Mouse (Mus musculus): ENCODE measurements at regions not wholly inside any gene's neighbourhood (a gene's known extent, or its start where the extent isn't known, plus 50 kb on each side); places are given as distances from the start of the nearest gene placed in this dataset.

DNA sequence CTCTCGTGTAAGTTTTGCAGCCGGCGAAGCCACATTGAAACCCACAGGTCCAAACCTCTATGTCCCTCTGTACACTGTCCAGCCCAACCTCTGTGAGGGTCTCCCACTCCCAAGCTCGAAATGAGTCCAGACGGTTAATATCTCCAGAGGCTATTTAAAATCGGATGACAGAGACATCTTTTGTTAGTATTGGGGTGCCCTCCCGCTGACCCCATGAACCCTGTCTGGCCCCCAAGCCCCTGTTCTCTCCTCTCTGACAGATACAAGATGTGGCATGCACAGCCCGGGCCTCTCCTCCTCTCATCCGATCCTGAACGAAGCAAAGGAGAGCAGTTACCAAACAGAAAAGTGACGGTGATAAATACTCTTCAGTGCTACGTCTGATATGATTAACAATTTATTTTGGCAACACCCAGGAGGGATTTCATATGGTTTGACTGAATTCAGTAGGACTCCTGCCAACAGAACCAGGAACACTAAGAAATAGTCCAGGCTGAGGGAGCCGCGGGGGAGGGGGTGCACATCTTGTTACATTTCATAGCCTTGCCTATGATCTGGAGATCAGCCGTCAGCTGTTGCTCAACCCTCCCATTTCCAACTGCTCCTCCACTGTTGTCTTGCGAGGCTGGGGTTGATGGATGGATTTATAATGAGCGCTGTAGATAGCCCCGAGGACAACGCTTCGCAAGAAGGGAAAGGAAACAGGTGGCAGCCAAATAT is 266.6 kb upstream of the Klf3 start:
- peak; percentile 42 to 53 for DNase-seq (ENCODE audit: low spot score in 2 of 2)

- no peak for DNase-seq (ENCODE audit: low spot score in 2 of 2)
Measured at GRCm38 (mm10) chr5:64537113-64537780, 265.9 kb upstream of the Klf3 start.

GRCm38 (mm10) chr5:64541765-64542164 is 261.4 kb upstream of the Klf3 start:
- no peak for DNase-seq (ENCODE audit: low spot score in 2 of 2)

- DNase-seq (ENCODE audit: low spot score in 2 of 2), result no peak
Measured at GRCm38 (mm10) chr5:64555931-64556330, 247.3 kb upstream of the Klf3 start.

GRCm38 (mm10) chr5:64566451-64567390 is 236.5 kb upstream of the Klf3 start:
- no peak for DNase-seq (ENCODE audit: low spot score in 2 of 2)

DNA sequence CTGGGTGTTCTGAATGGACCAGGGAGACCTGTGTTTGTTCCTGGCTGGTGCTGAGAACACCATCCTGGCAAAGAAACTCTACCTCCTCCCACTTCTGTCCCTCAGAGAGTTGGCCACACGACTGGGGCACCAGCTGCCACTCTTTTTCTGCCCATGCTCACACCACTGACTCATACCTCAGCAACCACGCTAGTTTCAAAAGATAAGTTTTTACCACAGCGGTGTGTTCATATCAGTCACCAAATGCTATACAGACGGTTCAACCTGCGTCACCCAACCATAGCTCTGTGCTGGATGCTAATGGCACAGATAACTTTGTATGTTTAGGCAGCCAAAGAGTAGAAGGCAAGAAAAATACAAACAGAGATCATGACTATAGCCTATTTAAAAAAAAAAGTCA is 235.4 kb upstream of the Klf3 start:
- DNase-seq (ENCODE audit: low spot score in 2 of 2), result no peak

DNA sequence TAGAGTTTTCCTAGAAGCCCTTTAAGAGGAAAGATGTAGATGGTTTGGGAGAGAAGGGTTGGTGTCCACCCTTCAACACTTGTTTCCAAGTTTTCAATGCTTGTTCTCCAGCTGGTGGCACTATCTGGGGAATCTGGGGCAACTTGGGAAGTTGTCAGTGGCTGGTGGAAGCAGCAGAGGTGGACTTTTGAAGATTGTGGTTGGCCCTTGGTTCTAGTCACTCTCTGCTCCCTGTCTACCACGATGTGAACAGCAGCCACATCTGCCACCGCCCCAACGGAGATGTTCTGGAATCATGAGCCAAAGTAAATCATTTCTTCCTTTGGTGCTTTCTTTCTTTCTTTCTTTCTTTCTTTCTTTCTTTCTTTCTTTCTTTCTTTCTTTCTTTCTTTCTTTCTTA is 234.9 kb upstream of the Klf3 start:
- no peak for DNase-seq (ENCODE audit: low spot score in 2 of 2)

DNA sequence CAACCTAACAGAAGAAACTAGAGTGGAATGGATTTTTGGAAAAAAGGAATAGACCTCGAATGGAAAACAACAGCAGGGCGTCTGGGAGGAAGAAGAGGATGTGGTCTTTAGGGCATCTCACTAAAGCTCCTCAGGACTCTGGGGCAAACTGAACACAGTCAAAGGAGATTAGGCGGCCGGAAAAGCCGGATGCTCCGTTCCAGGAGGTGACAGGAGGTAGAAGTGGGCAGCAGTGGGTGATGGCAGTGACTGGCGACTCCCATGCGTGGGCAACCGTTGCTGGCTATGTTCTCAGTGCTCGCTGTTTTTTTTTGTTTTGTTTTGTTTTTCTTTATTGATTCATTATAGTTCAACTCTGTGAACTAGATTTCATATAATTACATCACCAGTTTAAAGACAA is 228.8 kb upstream of the Klf3 start:
- no peak for DNase-seq (ENCODE audit: low spot score in 2 of 2)

- no peak for DNase-seq (ENCODE audit: low spot score in 2 of 2)
Measured at GRCm38 (mm10) chr5:64575896-64576295, 227.3 kb upstream of the Klf3 start.

DNA sequence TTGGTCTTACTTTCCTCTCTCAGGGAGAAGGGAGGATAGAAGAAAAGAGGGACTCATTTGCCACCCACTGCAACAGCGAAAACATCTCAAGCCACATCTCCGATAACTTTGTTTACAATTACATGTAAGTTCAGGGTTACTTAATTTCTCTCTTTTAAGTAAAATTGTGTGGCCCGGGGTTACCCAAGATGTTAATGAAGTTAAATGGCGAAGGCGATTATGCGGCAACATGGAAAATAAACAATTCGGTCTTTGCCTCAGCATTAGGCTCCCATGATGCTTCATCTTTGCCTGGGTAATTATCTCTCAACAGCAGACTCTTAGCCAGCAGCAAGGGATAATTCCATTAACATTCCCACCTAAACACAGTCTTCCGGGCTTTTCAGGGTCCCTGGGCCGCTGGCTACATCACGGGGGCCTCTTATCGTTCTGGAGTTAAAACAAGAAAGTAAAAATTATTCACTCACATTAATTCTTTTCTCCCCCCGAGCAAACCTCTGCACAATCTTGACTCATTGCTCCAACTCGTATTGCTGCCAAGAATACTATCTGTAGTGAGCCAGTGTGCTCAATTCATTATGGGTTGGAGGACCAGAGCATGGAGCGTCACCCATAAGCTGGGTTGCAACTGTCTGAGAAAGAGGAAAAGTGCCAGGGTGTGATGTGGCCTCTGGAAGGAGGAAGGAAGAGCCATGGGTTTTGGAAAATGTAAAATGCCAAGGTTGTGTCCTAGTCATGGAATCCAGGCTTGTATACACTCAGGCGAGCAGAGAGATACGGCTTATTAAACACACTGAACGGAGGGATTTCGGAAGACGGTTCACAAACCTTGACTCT is 226.5 kb upstream of the Klf3 start:
- no peak for DNase-seq (ENCODE audit: low spot score in 2 of 2)

DNA sequence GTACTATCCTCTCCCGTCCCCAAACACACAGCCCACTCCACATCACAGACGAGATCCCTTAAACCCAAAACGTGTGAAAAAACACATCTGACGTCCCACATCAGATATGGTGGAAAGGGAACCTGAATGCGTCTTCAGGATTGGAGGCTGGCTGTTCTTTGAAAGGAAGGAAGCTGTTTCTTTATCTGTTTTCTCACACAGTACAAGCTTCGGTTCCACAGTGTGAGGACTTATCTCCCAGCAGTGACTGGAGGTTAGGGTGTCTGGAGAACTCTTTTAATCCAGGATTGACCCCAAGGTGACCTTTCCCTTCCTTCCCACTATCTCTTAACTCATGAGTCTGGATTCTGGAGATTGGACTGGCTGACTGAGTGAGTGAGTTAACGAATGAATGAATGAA is 225.8 kb upstream of the Klf3 start:
- no peak for DNase-seq (ENCODE audit: low spot score in 2 of 2)

DNA sequence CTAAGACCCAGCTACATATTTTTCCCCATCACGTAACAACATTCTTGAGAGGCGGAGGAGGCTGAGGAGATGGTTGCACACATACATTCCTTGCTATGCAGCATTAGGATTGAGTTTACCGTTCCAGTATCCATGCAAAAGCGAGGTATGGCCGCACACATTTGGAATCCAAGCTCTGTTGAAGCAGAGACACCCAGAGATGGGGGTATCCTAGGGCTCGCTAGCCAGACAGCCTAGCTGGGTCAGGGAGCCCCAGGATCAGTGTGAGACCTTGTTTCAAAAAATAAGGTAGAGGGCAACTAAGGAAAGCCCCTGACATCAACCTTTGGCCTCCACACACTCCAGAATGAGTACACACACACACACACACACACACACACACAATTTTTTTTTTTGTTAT is 224.7 kb upstream of the Klf3 start:
- DNase-seq (ENCODE audit: low spot score in 2 of 2), result no peak

DNA sequence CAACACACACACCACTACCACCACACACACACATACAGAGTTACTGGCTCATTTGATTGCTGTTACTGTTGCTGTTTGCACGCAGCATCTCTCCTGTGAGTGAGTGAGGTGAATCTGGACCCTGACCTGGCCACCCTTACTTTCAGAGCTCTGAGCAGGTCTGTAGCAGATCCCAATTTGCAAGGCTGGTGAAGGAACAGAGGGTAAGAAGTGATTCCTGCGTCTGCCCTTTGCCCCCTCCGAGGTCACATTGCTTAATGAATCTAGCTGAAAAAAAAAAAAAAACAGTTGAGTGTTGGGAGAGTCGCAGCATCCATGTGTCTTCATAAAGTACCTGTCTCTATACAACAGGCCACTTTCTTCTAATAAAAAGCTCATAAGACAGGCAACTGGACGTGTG is 224.1 kb upstream of the Klf3 start:
- no peak for DNase-seq (ENCODE audit: low spot score in 2 of 2)

DNA sequence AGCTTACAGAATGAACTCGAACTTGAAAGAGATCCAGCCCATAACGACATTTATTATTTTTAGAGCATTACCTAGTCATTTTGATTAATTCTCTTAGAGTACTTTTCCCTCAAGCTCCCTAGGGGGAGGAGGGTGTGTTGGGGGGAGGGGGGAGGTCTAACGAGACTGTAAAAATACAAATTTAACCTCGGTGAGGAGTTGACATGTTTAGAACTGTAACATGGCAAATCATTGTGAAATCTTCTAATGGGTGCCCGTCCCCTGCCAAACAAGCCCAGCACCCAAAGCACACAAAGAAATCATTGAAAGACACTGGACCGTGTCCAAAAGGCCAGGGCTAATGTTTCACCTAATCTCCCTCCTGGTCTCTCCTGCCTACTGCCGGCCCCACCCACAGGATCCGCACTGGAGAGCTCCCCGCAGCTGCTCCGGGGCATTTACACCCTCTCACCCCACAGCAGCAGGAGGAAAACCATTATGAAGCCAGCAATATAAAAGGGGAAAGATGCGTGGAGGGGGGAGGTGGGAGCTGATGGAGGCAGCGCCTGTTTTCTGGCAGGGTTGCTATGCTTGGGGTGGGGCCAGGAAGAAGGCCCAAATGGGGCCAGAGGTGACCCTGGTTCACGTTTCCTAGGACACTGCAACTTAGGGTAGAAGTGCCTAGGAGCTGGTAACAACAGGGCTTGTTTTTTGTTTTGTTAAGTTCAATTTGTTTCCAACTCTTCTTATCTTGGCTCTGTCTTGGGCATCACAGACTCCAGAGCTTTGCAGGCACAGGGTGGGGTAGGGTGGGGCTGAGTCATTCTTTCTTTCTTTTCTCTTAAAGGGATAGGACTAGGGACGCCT is 223.5 kb upstream of the Klf3 start:
- no peak for DNase-seq (ENCODE audit: low spot score in 2 of 2)

GRCm38 (mm10) chr5:64580340-64580723 is 222.9 kb upstream of the Klf3 start:
- DNase-seq (ENCODE audit: low spot score in 2 of 2), result no peak

DNA sequence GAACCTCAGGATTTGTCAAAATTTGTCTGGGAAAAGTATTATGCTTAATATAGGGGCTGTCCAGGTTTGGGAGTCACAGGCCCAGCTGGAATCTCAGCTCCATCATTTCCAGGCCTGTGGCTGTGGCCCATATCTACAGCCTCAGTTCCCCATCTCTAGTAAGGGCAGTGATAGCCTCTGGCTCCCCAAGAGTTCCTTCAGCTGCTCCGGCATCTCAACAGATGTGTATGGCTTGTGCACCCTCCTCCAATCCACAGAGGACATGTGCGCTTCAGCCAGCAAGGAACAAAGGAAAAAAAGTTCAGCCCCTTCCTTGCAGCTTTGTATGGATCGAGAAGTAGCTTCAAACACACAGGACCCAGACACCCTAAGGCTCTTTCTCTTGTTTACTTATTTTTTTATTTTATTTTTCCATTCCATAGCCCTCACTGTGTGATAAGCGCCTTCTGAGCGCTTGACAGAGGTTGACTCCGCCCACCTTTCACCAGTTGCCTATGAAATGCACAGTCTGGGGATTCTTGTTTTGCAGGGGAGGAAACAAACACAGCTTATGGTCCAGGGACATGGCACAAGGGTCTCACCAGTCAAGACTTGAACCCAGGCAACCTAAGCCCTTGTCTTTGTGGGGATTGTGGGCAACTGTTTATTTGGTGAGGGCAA is 222.3 kb upstream of the Klf3 start:
- no peak for DNase-seq (ENCODE audit: low spot score in 2 of 2)

DNA sequence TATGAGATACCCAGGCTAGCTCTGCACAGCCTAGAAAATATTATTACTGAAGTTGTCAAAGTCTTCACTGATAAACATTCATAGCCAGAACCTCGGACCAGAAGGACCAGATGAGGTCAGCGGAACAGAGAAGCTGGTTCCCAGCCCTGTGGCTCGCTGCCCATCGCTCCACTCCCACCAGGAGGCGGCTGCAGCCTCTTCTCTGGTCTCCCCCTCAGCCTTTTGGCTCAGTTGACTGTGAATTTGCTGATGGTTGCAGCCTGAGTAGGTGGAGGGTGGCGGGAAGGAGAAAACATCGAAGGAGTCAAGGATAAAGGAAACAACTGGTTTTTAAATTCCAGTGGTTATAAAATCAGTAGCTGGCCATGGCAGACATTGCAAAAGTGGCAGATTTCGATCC is 221.7 kb upstream of the Klf3 start:
- DNase-seq (ENCODE audit: low spot score in 2 of 2), result peak; percentile 37 to 40

DNA sequence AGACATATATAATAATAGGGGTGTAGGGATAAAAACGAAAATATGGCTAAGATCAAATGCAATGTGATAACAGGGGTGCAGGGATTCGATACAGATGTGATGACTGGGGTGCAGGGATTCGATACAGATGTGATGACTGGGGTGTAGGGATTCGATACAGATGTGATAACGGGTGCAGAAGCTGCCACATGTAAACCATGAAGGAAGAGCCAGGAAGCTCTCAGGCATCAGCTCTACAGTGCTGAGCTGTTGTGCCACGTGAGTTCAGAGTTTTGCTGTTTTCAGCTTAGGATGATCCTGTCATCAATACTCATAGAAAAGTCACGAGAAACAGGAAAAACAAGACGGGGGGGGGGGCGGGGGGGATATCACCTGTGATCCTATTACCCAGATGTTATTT is 221.2 kb upstream of the Klf3 start:
- DNase-seq (ENCODE audit: low spot score in 2 of 2), result no peak

GRCm38 (mm10) chr5:64584308-64584707 is 218.9 kb upstream of the Klf3 start:
- DNase-seq (ENCODE audit: low spot score in 2 of 2), result no peak

GRCm38 (mm10) chr5:64585076-64585786 is 218.0 kb upstream of the Klf3 start:
- no peak for DNase-seq (ENCODE audit: low spot score in 2 of 2)

Measured in right cerebral cortex, postnatal 10 days (tissue).